Mouse (Mus musculus) mature B cell (primary cell): ENCODE results near the gene Gm5108.

Experiments used
- in situ Hi-C: fragments of 300-500 bp; cut with MboI; formaldehyde crosslinking; loops from 2 replicates; pipeline ENCODE4 v1.14.3; 2019

Gene Gm5108

GRCm38 (mm10) chr5:67941369-67941768 is at the start of gene Gm5108:
Gm5108 (plus strand) TSS chr5:67941669.
- in situ Hi-C loops: no loop called here

DNA sequence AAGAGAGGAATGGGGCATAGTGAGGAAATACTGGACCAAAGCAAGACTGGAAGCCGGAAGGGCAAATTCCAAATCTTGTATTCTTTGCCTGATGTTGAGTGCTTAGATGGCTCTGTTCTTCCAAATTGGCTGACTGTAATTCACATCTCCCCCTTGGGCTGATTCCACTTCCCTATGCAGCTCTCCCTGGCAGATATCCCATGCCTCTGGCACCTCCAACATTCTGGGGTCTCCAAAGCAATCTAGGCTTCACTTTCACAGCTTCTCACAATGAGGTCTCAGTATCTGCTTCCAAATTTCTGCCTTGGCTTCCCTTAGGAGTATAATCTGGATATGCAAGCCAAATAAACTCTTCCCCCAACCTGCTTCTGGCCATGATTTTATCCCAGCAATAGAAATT is 42.5 kb upstream of the Gm5108 start:
- in situ Hi-C loops: no loop called here

GRCm38 (mm10) chr5:67904555-67904954 is 36.9 kb upstream of the Gm5108 start:
- in situ Hi-C loops: no loop called here

DNA sequence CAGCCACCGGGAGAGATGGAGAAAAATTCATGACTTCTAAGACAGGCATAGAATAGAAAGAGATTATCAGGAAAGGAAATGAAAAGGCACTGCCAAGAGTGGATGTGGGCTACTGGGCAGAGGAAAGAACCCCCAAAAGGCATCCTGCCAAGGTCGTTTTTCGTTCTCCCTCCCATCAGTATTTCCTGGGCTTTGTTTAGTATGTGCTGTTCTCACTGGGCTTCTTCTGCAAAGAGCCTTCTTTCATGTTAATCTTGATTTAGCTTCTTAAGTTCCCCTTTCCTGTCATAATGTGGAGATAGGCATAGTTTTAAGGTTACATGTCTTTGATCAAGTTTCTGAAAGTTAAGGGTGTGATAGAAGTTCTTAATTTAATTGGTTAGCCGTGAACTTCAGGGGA is 10.9 kb upstream of the Gm5108 start:
- in situ Hi-C loops: no loop called here

DNA sequence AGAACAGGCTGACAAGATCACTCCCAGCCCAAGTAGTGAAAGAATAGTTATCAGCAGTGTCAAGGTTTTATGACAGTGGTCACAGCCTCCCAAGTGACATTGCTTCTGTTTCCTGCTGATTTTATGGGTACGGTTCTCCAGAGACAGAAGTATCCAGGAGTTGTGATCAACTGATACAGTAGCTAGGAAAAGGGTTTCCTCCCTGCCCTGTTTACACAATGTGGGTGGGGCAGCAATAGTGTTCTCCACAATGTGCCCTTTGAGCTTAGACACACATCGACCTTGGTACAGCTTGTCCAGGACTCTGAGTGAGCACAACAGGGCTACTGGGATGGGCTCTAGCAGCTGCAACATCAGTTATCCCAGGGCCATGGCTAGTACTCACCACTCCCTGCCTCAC is 9.8 kb upstream of the Gm5108 start:
- in situ Hi-C loops: no loop called here

DNA sequence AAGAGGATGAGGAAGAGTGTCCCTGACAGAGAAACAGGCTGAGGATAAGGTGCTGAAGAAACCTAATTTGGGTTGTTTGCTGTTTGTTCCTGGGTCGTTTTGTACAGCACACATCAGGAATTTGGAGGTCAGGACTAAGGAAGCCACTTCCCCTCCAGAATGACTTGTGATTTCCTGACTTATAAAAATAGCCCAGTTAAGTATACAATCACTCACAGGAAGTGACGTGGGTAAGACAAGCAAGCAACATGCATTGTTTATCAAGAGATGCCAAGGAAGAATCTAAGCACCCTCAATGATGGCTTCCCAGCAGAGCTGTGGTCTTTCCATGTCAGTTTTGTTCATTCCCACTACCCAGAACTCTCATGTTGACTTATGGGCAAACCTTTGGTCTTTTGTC is 1.7 kb downstream of the Gm5108 start:
- in situ Hi-C loops: no loop called here

DNA sequence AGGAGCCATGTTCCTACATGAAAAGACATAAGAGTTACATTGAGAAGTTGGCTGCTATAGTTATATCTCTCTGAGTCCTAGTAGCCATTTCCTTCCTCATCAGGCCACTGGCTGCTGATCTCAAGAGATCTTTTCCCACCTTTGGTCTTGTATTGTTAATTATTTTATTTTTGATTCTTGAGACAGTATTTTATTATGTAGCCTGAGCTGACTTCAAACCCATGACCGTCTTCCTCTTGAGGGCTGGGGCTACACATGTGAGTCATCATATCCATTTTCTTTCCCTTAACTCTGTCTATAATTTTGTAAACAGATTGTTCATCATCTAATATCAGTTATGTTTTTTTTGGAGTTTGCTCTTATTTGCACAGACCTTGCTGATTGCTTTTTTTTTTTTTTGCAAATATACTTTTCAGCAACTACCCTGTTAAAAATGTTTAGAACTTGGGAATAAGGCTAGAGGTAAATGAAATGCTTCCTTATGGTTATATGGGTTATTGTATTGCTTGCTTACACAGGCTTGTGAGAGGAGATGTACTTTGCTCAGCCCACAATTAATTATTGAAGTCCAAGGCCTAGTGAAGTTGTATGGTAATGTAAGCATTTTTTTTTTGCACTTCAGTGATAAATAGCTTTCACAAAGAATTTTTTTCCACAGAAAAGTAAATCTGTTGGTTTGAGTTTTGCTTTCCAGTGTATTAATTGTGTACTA is 2.8 kb downstream of the Gm5108 start:
- in situ Hi-C loops: no loop called here

DNA sequence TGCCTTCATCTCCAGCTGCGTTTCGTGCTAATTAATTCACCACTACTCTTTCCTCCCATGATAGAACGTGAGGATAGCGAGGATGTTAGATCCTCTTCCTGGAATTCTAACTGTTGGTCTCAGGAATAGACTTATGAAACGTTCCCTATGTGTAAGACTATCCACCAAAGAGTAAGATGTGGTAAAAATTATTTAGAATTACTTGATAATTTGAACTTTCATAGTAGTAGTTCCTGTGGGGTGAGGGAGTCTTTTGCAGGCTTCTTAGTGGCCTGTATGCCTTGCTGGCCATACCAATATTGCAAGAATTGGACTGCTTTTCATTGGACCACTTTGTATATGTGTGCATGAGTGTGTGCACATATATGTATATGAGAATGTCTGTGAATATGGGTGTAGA is 4.9 kb downstream of the Gm5108 start, which contains the start of gene Gm21905:
Gene Gm21905, minus strand, starts transcription at position 101 of the 400 bp plus-strand sequence.
- in situ Hi-C loops: no loop called here

- in situ Hi-C loops: no loop called here
Observed at GRCm38 (mm10) chr5:67947006-67947405, 5.5 kb downstream of the Gm5108 start.

DNA sequence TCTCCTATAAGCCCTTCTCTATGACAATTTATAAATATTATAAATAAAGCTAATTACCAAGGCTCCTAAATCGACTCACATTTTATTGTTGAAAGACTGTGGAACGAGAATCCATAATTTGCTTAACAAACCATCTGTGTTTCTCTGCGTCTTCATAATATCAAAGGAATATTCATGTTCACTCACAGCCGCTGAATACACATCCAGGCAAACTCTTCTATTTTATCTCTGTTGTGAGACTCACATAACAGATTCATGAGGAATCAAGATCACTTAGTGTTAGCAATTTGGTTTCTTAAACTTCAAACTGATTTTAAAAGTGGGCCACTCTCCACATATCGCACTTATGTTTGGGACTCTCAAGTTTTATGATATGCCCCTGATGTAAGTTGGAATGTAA is 6.6 kb downstream of the Gm5108 start:
- in situ Hi-C loops: no loop called here

DNA sequence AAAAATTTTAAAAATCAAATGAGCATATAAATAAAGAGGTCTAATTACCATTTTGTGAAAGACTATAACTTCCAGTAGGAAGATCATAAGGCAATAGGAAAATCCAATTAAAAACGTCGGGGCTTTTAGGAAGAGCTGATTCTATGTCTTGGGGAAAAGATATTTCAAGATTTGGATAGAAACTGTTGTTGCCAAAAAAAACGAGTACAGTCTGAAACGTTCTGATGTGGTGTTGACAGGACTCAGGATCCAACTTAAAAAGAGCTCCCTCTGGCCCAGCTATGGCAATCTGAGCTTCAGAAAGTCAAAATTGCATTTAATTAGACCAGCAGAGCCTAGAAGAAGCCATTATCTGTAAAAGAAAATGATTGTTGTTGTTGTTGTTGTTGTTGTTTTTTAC is 12.6 kb downstream of the Gm5108 start:
- in situ Hi-C loops: no loop called here

DNA sequence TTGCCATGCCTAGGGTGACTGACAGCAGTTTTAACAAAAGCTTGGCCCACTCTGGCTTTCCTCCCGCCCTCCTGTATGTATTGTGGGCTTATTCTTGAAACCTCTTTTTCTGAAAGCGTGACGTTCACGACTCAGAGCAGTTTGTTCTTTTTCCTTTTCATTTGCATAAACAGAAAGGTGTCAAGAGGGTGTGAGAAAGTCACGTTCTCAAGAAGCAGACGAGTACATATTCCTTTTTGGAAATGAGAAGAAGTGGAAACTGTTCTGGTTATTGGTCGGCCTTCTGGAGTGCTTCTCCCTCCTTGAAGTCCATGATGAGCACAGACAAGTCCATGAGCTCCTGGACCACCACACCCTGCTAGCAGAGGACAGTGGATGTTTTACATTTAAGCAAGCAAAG is 14.0 kb downstream of the Gm5108 start:
- in situ Hi-C loops: no loop called here

DNA sequence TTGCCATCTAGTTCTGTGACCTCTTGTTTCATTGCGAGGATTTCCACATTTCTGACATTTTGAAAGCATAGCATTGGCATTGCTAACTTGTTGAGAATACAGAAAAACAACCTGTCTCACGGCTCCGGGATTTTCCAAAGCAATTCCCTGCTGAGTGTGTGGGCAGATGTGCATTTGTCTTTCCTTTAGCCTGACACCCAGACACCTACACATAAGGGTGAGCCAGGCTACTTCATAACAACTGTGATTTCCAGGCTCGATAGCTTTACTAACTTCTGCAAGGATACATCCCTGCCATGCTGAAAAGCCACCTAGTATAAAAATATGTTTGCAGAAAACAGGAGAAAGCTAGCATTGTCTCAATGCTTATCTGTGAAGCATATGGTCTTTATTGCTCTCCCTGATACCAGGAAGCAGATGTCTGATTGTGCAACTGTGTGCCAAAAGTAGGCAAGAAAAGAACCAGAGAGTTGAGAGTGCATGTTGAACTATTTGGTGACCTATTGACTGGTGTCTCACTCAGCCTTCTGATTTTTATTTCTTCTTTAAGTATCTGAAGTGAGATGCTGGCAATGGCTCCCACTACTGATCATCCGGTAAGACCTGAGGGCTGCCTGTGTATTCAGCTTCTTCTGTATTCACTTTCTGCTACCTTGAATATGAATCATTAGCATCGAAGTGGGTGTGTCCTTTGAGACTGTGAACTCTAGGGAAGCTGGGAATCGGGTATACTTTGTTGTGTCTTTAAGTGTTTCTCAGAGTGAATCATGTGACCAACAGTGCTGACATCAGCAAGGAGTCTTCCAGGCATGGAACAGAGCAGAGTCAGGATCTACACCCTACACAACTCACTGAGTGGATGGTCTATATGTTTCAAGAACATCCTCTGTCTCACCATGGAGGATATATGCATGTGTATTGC is 20.5 kb downstream of the Gm5108 start:
- in situ Hi-C loops: no loop called here

- in situ Hi-C loops: no loop called here
Observed at GRCm38 (mm10) chr5:67969536-67969935, 28.1 kb downstream of the Gm5108 start.

- in situ Hi-C loops: no loop called here
Observed at GRCm38 (mm10) chr5:67981946-67982526, 40.6 kb downstream of the Gm5108 start.

DNA sequence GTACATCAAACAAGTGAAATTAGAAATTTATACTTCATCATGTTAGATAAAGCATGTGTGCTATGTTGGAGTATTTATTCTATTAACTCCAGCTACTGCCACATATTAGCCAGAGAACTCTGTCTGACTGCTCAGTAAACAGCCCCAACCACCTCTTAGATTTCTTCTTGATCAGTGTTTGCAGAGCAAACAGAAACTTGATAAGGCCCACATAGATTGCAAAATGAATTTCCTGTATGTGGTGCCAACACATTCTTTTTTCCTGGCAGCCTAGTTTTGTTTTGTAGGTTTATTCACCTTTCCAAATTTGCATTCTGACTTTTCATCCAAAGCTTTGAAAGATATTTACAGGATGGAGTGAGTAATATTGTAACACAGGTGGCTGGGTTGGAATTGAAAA is 49.0 kb downstream of the Gm5108 start:
- in situ Hi-C loops: no loop called here

DNA sequence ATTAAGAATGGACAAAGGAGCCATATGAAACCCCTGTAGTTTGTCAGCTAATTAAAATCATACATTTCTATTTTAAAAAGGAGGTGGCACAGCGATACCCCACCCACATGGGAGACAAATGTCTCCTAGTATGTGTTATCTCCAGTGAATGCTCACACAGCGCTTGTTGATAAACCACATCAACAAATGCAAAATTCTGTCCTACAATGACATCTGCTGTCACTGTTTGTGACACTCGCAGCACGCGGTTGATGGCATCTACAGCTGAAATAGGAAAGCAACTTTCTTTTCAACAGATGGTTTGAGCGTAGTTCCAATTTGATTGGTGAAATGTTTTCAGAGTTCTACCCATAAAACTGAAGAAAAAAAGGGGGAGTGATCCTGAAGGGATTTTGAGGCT is 61.1 kb downstream of the Gm5108 start:
- in situ Hi-C loops: no loop called here

DNA sequence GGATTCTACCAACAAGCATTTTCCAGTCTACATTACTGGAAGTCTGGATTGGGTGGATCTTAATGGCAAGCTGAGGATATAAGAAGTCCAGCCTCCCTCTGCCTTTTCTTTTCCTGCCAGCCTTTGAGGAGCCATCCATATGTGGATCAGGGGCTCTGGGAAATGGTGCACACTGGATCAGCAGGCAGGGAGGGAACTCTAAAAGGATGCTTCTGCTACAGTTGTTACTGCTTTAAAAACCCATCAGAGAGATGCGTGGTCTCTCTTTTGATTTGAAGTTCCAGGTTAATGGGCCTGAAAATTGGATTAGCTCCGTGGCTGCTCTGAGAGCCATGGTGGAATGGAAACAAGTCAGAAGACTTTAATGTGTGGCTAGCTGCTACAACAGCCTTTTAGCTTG is 62.4 kb downstream of the Gm5108 start:
- in situ Hi-C loops: no loop called here

DNA sequence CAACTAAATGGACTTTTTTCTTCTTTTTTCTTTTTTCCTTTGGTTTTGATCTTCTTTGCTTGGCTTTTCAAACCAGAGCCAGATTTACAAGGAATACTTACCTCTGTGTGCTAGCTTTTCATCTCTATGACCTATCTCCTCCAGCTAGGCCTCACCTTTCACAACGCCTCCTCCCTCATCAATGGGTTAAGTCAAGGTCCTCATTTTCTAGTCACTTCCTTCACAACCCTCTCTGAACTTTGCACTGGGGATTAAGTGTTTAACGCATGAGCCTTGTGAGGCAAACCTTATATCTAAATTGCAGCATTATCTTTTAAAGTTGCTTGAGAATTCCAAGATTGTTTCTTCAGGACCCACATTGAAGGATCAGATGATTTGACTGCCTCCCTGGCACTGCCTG is 63.0 kb downstream of the Gm5108 start:
- in situ Hi-C loops: no loop called here

GRCm38 (mm10) chr5:68007074-68007473 is 65.6 kb downstream of the Gm5108 start:
- in situ Hi-C loops: no loop called here

DNA sequence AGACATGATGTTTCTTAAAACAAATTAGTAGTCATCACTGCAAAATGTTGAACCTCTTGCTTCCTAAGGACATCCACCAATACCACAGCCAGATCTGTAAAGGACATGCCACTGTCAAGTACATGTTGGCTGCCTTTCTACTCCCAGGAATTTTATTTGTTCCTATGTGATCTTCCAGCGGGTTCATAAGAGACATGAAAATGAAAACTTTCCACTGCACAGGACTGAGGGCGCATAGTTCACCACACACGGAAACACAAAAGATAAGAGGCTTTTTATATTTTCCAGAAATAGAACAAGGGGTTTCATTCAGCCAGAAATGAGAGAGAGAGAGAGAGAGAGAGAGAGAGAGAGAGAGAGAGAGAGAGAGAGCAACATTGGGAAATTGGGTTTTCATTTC is 70.1 kb downstream of the Gm5108 start:
- in situ Hi-C loops: loop anchor here (5.0 kb wide), 1 partner anchor 259 kb away; no protein-coding TSS in a partner anchor

DNA sequence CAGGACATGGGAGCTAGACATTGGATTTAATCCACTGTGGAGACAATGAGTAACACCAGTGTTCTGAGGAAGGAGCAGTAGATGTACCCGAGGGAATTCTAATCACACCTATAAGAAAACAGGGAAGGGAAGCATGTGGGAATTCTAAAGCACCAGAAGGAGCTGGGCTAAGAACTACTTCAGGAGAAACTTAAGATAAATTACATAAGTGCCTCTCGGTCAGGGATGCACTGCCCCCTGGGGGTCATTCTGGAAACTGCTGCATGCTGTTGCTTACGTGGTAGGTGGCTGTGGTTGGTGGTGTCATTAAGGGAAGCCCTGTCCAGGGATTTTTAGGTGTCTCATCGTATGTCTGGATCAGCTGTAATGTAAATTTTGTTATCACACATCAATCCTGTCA is 71.1 kb downstream of the Gm5108 start:
- in situ Hi-C loops: loop anchor here (5.0 kb wide), 1 partner anchor 260 kb away; no protein-coding TSS in a partner anchor

GRCm38 (mm10) chr5:68020870-68021269 is 79.4 kb downstream of the Gm5108 start:
- in situ Hi-C loops: no loop called here
